Mouse (Mus musculus) gastrocnemius, adult 18-20 months (tissue): ENCODE results near the gene Grsf1. TPM values are rescaled to one million over a fixed set of nuclear protein-coding genes. Genes with fewer than 3 reads are reported as not detected.
A peak's percentile ranks its signal among the peaks of the same experiment; 100 is the strongest.

Experiments used
- DNase-seq: peaks from one replicate; pipeline ENCODE4 v3.0.0; 2021; ENCODE audit warnings: low spot score
- long read RNA-seq, 2 experiments: library from polyadenylated mRNA; stranded (forward); transcript quantifications; one replicate each; pipeline ENCODE4 v2.0.0; 2021
- total RNA-seq, 2 experiments: library from RNA; stranded (reverse); gene quantifications; 2 replicates each; pipeline ENCODE4 v1.2.3; 2021

Gene Grsf1
- 100 to 1,000 TPM; 142 to 143 TPM for total RNA-seq
- long read RNA-seq, experiment 1, transcript Grsf1-202 (10 exons, 2,286 nt): minor isoform, 8 of 110 reads
- long read RNA-seq, experiment 1, transcript Grsf1-201 (10 exons, 2,538 nt): major isoform, 88 of 110 reads
- long read RNA-seq, experiment 1, partial matches to known transcripts: 6 of 110 reads
- long read RNA-seq, experiment 1, other reads (novel, unspliced or antisense): 8 of 110 reads
- long read RNA-seq, experiment 2, transcript Grsf1-201 (10 exons, 2,538 nt): major isoform, 62 of 78 reads
- long read RNA-seq, experiment 2, partial matches to known transcripts: 9 of 78 reads
- long read RNA-seq, experiment 2, other reads (novel, unspliced or antisense): 4 of 78 reads

GRCm38 (mm10) chr5:88675443-88676387 lies at the start of gene Grsf1:
Gene Grsf1 (minus strand): TSS chr5:88676171.
- peak; percentile 86 for DNase-seq

GRCm38 (mm10) chr5:88724030-88724429 lies 48.1 kb upstream of the Grsf1 start:
- DNase-seq: no peak

- DNase-seq: no peak
Measured at GRCm38 (mm10) chr5:88722213-88722600, 46.2 kb upstream of the Grsf1 start.

DNA sequence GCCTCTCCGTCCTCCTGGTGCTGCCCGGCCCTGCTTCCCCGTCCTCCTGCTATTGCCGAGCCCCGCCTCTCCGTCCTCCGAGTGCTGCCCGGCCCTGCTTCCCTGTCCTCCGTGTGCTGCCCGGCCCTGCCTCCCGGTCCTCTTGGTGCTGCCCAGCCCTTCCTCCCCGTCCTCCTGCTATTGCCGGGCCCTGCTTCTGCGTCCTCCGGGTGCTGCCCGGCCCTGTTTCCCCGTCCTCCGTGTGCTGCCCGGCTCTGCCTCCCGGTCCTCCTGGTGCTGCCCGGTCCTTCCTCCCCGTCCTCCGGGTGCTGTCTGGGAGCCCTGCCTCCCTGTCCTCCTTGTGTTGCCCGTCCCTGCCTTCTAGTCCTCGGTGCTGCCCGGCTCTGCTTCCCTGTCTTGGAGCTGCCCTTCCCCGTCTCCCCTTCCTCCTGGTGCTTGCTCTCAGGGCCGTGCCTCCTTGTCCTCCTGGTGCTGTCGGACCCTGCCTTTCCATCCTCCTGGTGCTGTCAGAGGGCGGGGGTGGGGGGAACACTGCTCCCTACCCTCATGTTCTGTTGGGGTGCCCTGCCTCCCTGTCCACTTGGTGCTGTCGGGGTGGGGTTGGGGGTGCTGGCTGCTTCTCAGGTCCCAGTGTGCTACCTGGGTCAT lies 45.7 kb upstream of the Grsf1 start:
- no peak for DNase-seq

DNA sequence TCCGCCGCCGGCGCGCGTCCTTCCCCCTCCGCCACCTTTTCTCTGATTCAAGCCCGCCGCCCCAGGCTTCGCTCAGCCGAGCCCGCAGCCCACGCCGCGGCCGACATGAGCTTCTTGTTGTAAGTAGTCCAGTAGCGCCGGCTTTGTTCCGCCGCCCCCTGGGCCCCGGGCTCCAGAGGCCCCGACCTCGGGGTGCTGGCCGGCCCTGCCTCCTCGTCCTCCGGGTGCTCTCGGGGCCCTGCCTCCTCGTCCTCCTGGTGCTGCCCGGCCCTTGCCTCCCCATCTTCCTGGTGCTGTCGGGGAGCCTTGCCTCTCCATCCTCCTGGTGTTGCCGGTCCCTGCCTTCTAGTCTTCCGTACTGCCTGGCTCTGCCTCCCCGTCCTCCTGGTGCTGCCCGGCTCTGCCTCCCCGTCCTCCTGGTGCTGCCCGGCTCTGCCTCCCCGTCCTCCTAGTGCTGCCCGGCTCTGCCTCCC lies 45.1 kb upstream of the Grsf1 start:
- no peak for DNase-seq

GRCm38 (mm10) chr5:88720116-88721002 lies 44.4 kb upstream of the Grsf1 start, which contains the start of gene Mob1b:
Gene Mob1b (plus strand): TSS chr5:88720855.
- DNase-seq: peak; percentile 98

GRCm38 (mm10) chr5:88716983-88717382 lies 41.0 kb upstream of the Grsf1 start:
- DNase-seq: no peak

DNA sequence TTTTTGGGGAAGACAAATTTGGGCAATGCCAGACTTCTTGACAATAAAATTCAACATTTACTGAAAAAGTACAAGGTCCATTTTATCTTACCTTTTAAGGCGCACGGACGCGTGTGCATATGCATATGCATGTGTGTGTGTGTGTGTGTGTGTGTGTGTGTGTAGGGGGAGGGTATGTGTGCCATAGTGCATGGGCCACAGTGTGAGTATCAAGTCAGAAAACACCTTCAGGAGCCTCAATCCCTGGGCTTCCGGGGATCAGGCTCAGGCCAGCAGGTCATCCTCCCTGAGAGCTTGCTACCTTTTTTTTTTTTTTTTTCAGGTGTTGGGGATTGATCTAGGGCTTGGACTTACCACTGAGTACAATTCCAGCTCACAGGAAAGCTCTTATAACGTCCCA lies 36.4 kb upstream of the Grsf1 start:
- no peak for DNase-seq

GRCm38 (mm10) chr5:88711618-88712224 lies 35.8 kb upstream of the Grsf1 start:
- DNase-seq: peak; percentile 8

DNA sequence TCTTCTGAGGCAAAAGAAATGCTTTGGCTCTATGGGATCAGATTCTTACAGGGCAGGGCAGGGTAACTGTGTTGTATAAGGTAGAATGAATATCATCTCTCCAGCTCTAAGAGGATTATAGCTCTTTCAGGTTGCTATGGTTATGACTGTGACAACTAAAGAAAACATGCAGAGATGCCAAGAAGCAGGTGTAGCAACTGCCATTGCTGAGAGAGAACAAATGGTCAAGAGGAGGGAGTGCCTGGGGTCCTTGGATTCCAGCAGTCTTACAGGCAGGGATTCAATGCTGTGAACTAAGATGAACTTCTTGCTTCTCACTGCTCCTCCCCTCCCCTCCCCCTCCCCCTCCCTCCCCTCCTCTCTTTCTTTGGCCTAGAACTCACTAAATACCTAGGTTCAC lies 35.2 kb upstream of the Grsf1 start:
- no peak for DNase-seq

DNA sequence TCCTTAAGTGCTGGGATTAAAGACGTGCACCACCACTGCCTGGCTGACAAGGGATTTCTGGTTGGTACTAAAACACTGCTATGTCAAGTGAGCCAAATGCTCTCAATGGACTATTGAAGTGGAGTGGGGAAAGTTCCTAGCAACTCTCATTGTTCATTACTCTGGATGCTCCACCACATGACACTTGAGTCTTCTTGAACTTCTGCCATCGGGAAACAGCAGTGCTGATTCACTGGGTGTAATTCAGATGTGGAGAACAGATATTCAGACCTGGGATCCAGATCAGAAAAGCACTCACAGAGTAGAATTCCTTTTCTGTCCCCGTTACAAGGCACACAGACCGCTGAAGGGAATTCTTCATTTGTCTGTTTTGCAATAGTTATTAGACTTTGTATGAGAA lies 27.6 kb upstream of the Grsf1 start:
- DNase-seq: no peak

DNA sequence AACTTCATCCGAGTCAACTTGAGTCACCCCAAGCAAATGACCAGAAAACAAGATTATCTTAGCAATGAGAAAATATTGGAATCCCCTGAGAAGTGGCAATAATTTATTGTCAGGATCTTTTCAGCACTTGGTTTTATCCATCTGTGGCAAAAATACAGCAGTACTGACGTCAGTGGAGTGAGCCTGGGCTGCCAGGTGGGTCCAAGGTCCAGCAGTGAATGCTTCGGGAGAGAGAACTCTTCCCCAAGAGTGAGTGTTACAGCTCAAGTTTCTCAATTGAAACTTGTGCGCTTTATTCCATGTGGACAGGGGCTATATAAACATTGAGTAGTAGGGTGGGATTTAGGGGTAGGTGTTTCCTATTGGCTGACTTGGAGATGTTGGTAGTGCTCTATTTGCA lies 26.1 kb upstream of the Grsf1 start:
- DNase-seq: no peak

- DNase-seq: no peak
Measured at GRCm38 (mm10) chr5:88699251-88699913, 23.4 kb upstream of the Grsf1 start.

- DNase-seq: no peak
Measured at GRCm38 (mm10) chr5:88697291-88697690, 21.3 kb upstream of the Grsf1 start.

DNA sequence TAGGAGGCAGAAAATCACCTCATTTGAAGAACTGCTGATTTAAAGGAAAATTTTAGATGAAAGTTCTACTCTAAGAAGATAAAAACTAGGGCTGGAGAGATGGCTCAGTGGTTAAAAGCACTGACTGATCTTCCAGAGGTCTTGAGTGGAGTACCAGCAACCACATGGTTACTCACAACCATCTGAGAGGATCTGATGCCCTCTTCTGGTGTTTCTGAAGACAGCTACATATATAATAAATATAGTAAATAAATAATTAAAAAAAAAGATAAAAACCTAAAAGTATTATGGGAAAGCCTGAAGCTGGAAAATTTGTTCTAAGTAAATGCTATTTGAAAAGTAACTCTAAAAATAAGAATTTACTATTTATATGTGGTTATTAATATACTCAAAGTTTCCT lies 17.1 kb upstream of the Grsf1 start:
- DNase-seq: no peak

DNA sequence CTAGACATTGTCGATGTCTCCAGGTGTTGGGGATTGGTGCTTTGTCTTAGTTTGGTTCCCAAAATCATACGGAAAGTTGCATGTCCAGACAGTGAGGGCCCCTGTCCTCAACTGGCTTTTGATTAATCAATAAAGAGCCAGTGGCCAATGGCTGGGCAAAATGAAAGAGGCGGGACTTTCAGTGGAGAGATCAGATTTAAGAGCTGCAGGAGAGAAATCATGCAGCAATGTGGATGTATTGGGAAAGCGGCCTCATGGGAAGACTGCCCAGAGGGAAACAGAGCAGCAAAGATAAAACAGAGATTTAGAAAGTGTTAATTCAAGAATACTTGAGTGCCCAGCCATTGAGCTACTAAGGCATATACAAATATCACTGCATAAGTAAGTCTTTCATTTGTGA lies 16.6 kb upstream of the Grsf1 start:
- DNase-seq: no peak

- DNase-seq: no peak
Measured at GRCm38 (mm10) chr5:88691506-88692095, 15.6 kb upstream of the Grsf1 start.

- no peak for DNase-seq
Measured at GRCm38 (mm10) chr5:88690681-88691505, 14.9 kb upstream of the Grsf1 start.
